Mouse (Mus musculus) adipocyte (in vitro differentiated cells): Measurements from ENCODE around the gene Olfr455.
A peak's percentile ranks its signal among the peaks of the same experiment; 100 is the strongest.

Experiments
- DNase-seq: peaks from one replicate; pipeline ENCODE4 v3.0.0-alpha.2; 2016; ENCODE audit warnings: low spot score

The Olfr455 gene

GRCm38 (mm10) chr6:42547461-42547860 lies at the start of gene Olfr455:
Gene Olfr455, minus strand, starts transcription at chr6:42547587.
- no peak for DNase-seq

GRCm38 (mm10) chr6:42593138-42593882 lies 45.9 kb upstream of the Olfr455 start:
- no peak for DNase-seq

- DNase-seq = peak; percentile 14
Observed at GRCm38 (mm10) chr6:42586569-42586968, 39.2 kb upstream of the Olfr455 start.

GRCm38 (mm10) chr6:42583488-42583872 lies 36.1 kb upstream of the Olfr455 start:
- DNase-seq = peak; percentile 86

- DNase-seq = peak; percentile 73
Observed at GRCm38 (mm10) chr6:42582741-42583487, 35.5 kb upstream of the Olfr455 start.

- DNase-seq = peak; percentile 19
Observed at GRCm38 (mm10) chr6:42578678-42579077, 31.3 kb upstream of the Olfr455 start.

- DNase-seq = no peak
Observed at GRCm38 (mm10) chr6:42577433-42577832, 30.0 kb upstream of the Olfr455 start.

GRCm38 (mm10) chr6:42568205-42568604 lies 20.8 kb upstream of the Olfr455 start:
- DNase-seq = no peak

- no peak for DNase-seq
Observed at GRCm38 (mm10) chr6:42566076-42566598, 18.8 kb upstream of the Olfr455 start.

- DNase-seq = peak; percentile 13
Observed at GRCm38 (mm10) chr6:42562280-42562679, 14.9 kb upstream of the Olfr455 start.

GRCm38 (mm10) chr6:42560885-42561284 lies 13.5 kb upstream of the Olfr455 start:
- no peak for DNase-seq

- DNase-seq = no peak
Observed at GRCm38 (mm10) chr6:42558641-42559040, 11.3 kb upstream of the Olfr455 start.

GRCm38 (mm10) chr6:42546180-42546579 lies 1.2 kb downstream of the Olfr455 start:
- no peak for DNase-seq

GRCm38 (mm10) chr6:42545451-42545885 lies 1.9 kb downstream of the Olfr455 start:
- peak; percentile 23 for DNase-seq

- DNase-seq = no peak
Observed at GRCm38 (mm10) chr6:42544846-42545245, 2.5 kb downstream of the Olfr455 start.

GRCm38 (mm10) chr6:42542036-42543031 lies 5.1 kb downstream of the Olfr455 start:
- peak; percentile 95 for DNase-seq

- DNase-seq = no peak
Observed at GRCm38 (mm10) chr6:42540681-42541080, 6.7 kb downstream of the Olfr455 start.

GRCm38 (mm10) chr6:42539711-42540110 lies 7.7 kb downstream of the Olfr455 start:
- DNase-seq = no peak

- DNase-seq = no peak
Observed at GRCm38 (mm10) chr6:42513461-42513860, 33.9 kb downstream of the Olfr455 start.

GRCm38 (mm10) chr6:42509311-42509710 lies 38.1 kb downstream of the Olfr455 start:
- no peak for DNase-seq

GRCm38 (mm10) chr6:42503478-42503877 lies 43.9 kb downstream of the Olfr455 start:
- DNase-seq = no peak

- DNase-seq = no peak
Observed at GRCm38 (mm10) chr6:42489731-42490130, 57.7 kb downstream of the Olfr455 start.
